Mouse (Mus musculus): Measurements from ENCODE around the gene Spsb3. TPM values are rescaled to one million over a fixed set of nuclear protein-coding genes. Genes with fewer than 3 reads are reported as not detected.

Spsb3 gene
- polyA plus RNA-seq, 1 experiment from 2014 or later: 45.5 TPM

GRCm38 (mm10) chr17:24935666-24936065 is 49.2 kb downstream of the Spsb3 start:
- peaks cover 4% of the 10 kb centered on the region; the same call in 1 of the 2 replicates for H3K4me1 ChIP-seq (replicated peaks; ENCODE audit: control insufficient read depth, insufficient read depth)
- H3K9me3 ChIP-seq (ENCODE audit: control insufficient read depth, low read length): no peaks in the 10 kb centered on the region
- peak overlapping the region; percentile 80 for H3K4me2 ChIP-seq (replicated peaks; ENCODE audit: low read depth)
- no peak for ATAC-seq (ENCODE audit: low FRiP score, low TSS enrichment)
- peak overlapping the region; percentile 82 for H3K9ac ChIP-seq (ENCODE audit: low read length)
- no peak for DNase-seq (ENCODE audit: low spot score)
- H3K36me3 ChIP-seq (ENCODE audit: control insufficient read depth, insufficient read depth, low read length): no peaks in the 10 kb centered on the region
- TF ChIP-seq CTCF (IDR thresholded peaks at IDR 0.05; ENCODE audit: low read depth) (no peak), EP300 (optimal IDR thresholded peaks at IDR 0.05) (no peak)
- no peak overlapping the region; the same call in 1 of the 2 replicates for H3K27ac ChIP-seq (replicated peaks)
- H3K27me3 ChIP-seq (ENCODE audit: control insufficient read depth, insufficient read depth, low read length): no peaks in the 10 kb centered on the region
- H3K4me3 ChIP-seq (ENCODE audit: low read depth, low read length): peak overlapping the region; percentile 74

GRCm38 (mm10) chr17:24936259-24937237 is 50.1 kb downstream of the Spsb3 start, which contains the start of gene Mapk8ip3:
Gene Mapk8ip3 (minus strand): TSS chr17:24936977.
- ATAC-seq (ENCODE audit: low FRiP score, low TSS enrichment) (peak; percentile 97), DNase-seq (ENCODE audit: low spot score) (peak; percentile 97)
- peak within 1 kb of the TSS; percentile 82 for H3K9ac ChIP-seq (ENCODE audit: low read length)
- H3K36me3 ChIP-seq (ENCODE audit: control insufficient read depth, insufficient read depth, low read length): no peaks in the 10 kb centered on the region
- under 1% methylated on average over 78 of the region's 78 CpGs for WGBS
- H3K4me1 ChIP-seq (replicated peaks; ENCODE audit: control insufficient read depth, insufficient read depth): peaks cover 4% of the 10 kb centered on the region; the same call in 1 of the 2 replicates
- TF ChIP-seq CTCF (IDR thresholded peaks at IDR 0.05; ENCODE audit: low read depth) (peak; percentile 57), EP300 (optimal IDR thresholded peaks at IDR 0.05) (no peak)
- no peaks in the 10 kb centered on the region for H3K27me3 ChIP-seq (ENCODE audit: control insufficient read depth, insufficient read depth, low read length)
- H3K9me3 ChIP-seq (ENCODE audit: control insufficient read depth, low read length): no peaks in the 10 kb centered on the region
- peak within 1 kb of the TSS; percentile 74 for H3K4me3 ChIP-seq (ENCODE audit: low read depth, low read length)
- peak within 1 kb of the TSS; percentile 83 for H3K27ac ChIP-seq (replicated peaks)
- peak within 1 kb of the TSS; percentile 80 for H3K4me2 ChIP-seq (replicated peaks; ENCODE audit: low read depth)

GRCm38 (mm10) chr17:24937266-24937665 is 50.8 kb downstream of the Spsb3 start:
- WGBS: 42% methylated on average over 6 of the region's 6 CpGs

More at GRCm38 (mm10) chr17:24937266-24937665, 50.8 kb downstream of the Spsb3 start:
- Histone ChIP-seq H3K9me3 (ENCODE audit: control insufficient read depth, low read length) (no peaks in the 10 kb centered on the region), H3K9ac (ENCODE audit: low read length) (peak overlapping the region; percentile 82), H3K36me3 (ENCODE audit: control insufficient read depth, insufficient read depth, low read length) (no peaks in the 10 kb centered on the region), H3K27me3 (ENCODE audit: control insufficient read depth, insufficient read depth, low read length) (no peaks in the 10 kb centered on the region), H3K4me2 (replicated peaks; ENCODE audit: low read depth) (peak overlapping the region; percentile 80), H3K27ac (replicated peaks) (peak overlapping the region; percentile 83), H3K4me1 (replicated peaks; ENCODE audit: control insufficient read depth, insufficient read depth) (peaks cover 4% of the 10 kb centered on the region; the same call in 1 of the 2 replicates), H3K4me3 (ENCODE audit: low read depth, low read length) (peak overlapping the region; percentile 74)
- no peak for TF ChIP-seq EP300 (optimal IDR thresholded peaks at IDR 0.05)
- TF ChIP-seq CTCF (IDR thresholded peaks at IDR 0.05; ENCODE audit: low read depth): peak; percentile 38
- DNase-seq (ENCODE audit: low spot score) (no peak), ATAC-seq (ENCODE audit: low FRiP score, low TSS enrichment) (no peak)

Other genes with a start within 250 kb of the Spsb3 start
- gene Slc9a3r2, start 236.3 kb upstream of the Spsb3 start, polyA plus RNA-seq (2015; fragmentation: Nextera tagmentation; extraction: Ambion mirVana): 37.9 and 38.0 TPM in 2 replicates
- gene Npw, start 228.2 kb upstream of the Spsb3 start, polyA plus RNA-seq (2015; fragmentation: Nextera tagmentation; extraction: Ambion mirVana): 1.2 and 1.8 TPM in 2 replicates
- gene Zfp598, start 217.0 kb upstream of the Spsb3 start, polyA plus RNA-seq (2015; fragmentation: Nextera tagmentation; extraction: Ambion mirVana): 9.7 and 12.4 TPM in 2 replicates
- 5.0 and 5.9 TPM in 2 replicates for gene Syngr3, start 196.7 kb upstream of the Spsb3 start, polyA plus RNA-seq (2015; fragmentation: Nextera tagmentation; extraction: Ambion mirVana)
- gene Gfer, start 190.5 kb upstream of the Spsb3 start, polyA plus RNA-seq (2015; fragmentation: Nextera tagmentation; extraction: Ambion mirVana): 27.2 and 27.7 TPM in 2 replicates
- gene Noxo1, start 190.4 kb upstream of the Spsb3 start, polyA plus RNA-seq (2015; fragmentation: Nextera tagmentation; extraction: Ambion mirVana): 3.3 and 3.7 TPM in 2 replicates
- gene Tbl3, start 179.0 kb upstream of the Spsb3 start, polyA plus RNA-seq (2015; fragmentation: Nextera tagmentation; extraction: Ambion mirVana): 33.7 and 36.3 TPM in 2 replicates
- 0.10 TPM in 1 of 2 replicates, not detected in the other for gene Rnf151, start 168.6 kb upstream of the Spsb3 start, polyA plus RNA-seq (2015; fragmentation: Nextera tagmentation; extraction: Ambion mirVana)
- 1,081 and 1,135 TPM in 2 replicates for gene Rps2, start 168.5 kb upstream of the Spsb3 start, polyA plus RNA-seq (2015; fragmentation: Nextera tagmentation; extraction: Ambion mirVana)
- 256 and 269 TPM in 2 replicates for gene Ndufb10, start 162.2 kb upstream of the Spsb3 start, polyA plus RNA-seq (2015; fragmentation: Nextera tagmentation; extraction: Ambion mirVana)
- 0.23 and 0.28 TPM in 2 replicates for gene Rpl3l, start 158.8 kb upstream of the Spsb3 start, polyA plus RNA-seq (2015; fragmentation: Nextera tagmentation; extraction: Ambion mirVana)
- gene Msrb1, start 150.0 kb upstream of the Spsb3 start, polyA plus RNA-seq (2015; fragmentation: Nextera tagmentation; extraction: Ambion mirVana): 51.7 and 54.2 TPM in 2 replicates
- 1.4 and 1.8 TPM in 2 replicates for gene Hs3st6, start 133.7 kb upstream of the Spsb3 start, polyA plus RNA-seq (2015; fragmentation: Nextera tagmentation; extraction: Ambion mirVana)
- 0.05 TPM in 1 of 2 replicates, not detected in the other for gene Meiob, start 82.4 kb upstream of the Spsb3 start, polyA plus RNA-seq (2015; fragmentation: Nextera tagmentation; extraction: Ambion mirVana)
- gene Hagh, start 46.5 kb upstream of the Spsb3 start, polyA plus RNA-seq (2015; fragmentation: Nextera tagmentation; extraction: Ambion mirVana): 51.3 and 52.7 TPM in 2 replicates
- gene Fahd1, start 36.3 kb upstream of the Spsb3 start, polyA plus RNA-seq (2015; fragmentation: Nextera tagmentation; extraction: Ambion mirVana): 24.1 and 25.1 TPM in 2 replicates
- 5.6 and 5.9 TPM in 2 replicates for gene Igfals, start 20.6 kb upstream of the Spsb3 start, polyA plus RNA-seq (2015; fragmentation: Nextera tagmentation; extraction: Ambion mirVana)
- gene Nubp2, start 294 bp upstream of the Spsb3 start, polyA plus RNA-seq (2015; fragmentation: Nextera tagmentation; extraction: Ambion mirVana): 39.4 and 40.5 TPM in 2 replicates
- 15.6 and 17.6 TPM in 2 replicates for gene Eme2, start 8.4 kb downstream of the Spsb3 start, polyA plus RNA-seq (2015; fragmentation: Nextera tagmentation; extraction: Ambion mirVana)
- gene Mrps34, start 8.5 kb downstream of the Spsb3 start, polyA plus RNA-seq (2015; fragmentation: Nextera tagmentation; extraction: Ambion mirVana): 102 and 104 TPM in 2 replicates
- gene Nme3, start 9.9 kb downstream of the Spsb3 start, polyA plus RNA-seq (2015; fragmentation: Nextera tagmentation; extraction: Ambion mirVana): 39.8 and 40.2 TPM in 2 replicates
- gene Mapk8ip3, start 50.3 kb downstream of the Spsb3 start, polyA plus RNA-seq (2015; fragmentation: Nextera tagmentation; extraction: Ambion mirVana): 6.2 and 6.5 TPM in 2 replicates
- gene Jpt2, start 74.0 kb downstream of the Spsb3 start, polyA plus RNA-seq (2015; fragmentation: Nextera tagmentation; extraction: Ambion mirVana): 51.8 and 53.9 TPM in 2 replicates
- gene Cramp1l, start 129.1 kb downstream of the Spsb3 start, polyA plus RNA-seq (2015; fragmentation: Nextera tagmentation; extraction: Ambion mirVana): 2.2 and 2.8 TPM in 2 replicates
- gene Ift140, start 129.4 kb downstream of the Spsb3 start, polyA plus RNA-seq (2015; fragmentation: Nextera tagmentation; extraction: Ambion mirVana): 4.1 and 4.2 TPM in 2 replicates
- gene Tmem204, start 196.9 kb downstream of the Spsb3 start, polyA plus RNA-seq (2015; fragmentation: Nextera tagmentation; extraction: Ambion mirVana): 16.8 and 19.0 TPM in 2 replicates
- gene Telo2, start 229.3 kb downstream of the Spsb3 start, polyA plus RNA-seq (2015; fragmentation: Nextera tagmentation; extraction: Ambion mirVana): 12.2 and 13.7 TPM in 2 replicates
- gene Ptx4, start 234.1 kb downstream of the Spsb3 start, polyA plus RNA-seq (2015; fragmentation: Nextera tagmentation; extraction: Ambion mirVana): 0.30 and 0.33 TPM in 2 replicates
- 10.5 and 11.5 TPM in 2 replicates for gene Clcn7, start 246.7 kb downstream of the Spsb3 start, polyA plus RNA-seq (2015; fragmentation: Nextera tagmentation; extraction: Ambion mirVana)